Mouse (Mus musculus) erythroblast, embryonic 14.5 days (primary cell): ENCODE data around the gene Cfap97d1.

Source experiments
- GATA1 ChIP-seq: IDR thresholded peaks from 2 replicates; pipeline ENCODE4 v1.6.1; 2012; ENCODE audit warnings: low read length, inconsistent platforms, mixed read lengths
- TAL1 ChIP-seq: IDR thresholded peaks from 3 replicates; pipeline ENCODE4 v1.6.1; 2012; ENCODE audit warnings: low read length, inconsistent platforms, mixed read lengths

GRCm38 (mm10) chr11:102040646-102041045 lies 56.6 kb downstream of the Cfap97d1 start:
- no peak for TF ChIP-seq GATA1
- no peak for TF ChIP-seq TAL1
